Mouse (Mus musculus) cerebellum, adult 9-11 months (tissue): ENCODE measurements around the gene Tmem237.

Experiments used
- DNase-seq: peaks from one replicate; pipeline ENCODE4 v3.0.0; 2022

Tmem237 gene

DNA sequence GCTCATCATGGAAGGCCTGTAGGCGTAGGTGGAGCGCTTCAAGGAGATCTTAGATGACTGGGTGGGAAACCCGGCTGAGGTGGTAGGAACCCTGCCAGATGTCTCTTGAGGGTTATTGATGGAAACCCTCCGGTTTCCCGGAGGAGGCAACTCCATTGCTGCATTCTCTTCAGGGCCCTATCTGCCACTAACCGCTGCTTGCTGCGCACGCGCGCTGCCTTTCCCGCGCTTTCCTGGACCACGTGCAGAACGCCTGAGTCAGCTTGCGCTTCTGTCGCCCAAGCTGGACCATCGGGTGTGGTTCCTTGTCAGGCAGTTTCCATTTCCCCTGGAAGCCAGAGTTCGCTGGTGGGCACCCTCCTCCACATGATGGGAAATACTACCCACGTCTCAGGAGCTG lies 25.5 kb downstream of the Tmem237 start, which contains the start of gene C2cd6:
C2cd6 (minus strand) TSS at position 196 of the 400 bp plus-strand sequence.
- no peak for DNase-seq

DNA sequence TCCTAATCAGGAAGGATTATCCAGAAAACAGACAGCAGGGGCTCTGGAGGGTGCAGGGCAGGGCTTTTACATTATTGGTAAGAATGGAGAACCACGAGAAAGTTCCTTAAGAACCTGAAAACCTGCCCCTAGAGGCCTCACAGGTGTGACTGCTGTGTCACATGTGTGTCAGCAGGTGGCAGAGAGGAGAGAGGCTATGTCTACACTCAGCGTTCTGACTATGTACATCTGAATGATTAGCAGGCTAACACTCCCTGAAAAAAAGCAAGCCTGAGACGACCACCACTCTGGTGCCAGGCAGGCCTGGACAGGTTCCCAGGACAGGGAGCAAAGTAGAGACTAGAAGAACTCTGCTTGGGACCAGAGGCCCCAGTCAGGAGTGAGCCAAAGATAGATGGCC lies 49.3 kb downstream of the Tmem237 start:
- DNase-seq: no peak

DNA sequence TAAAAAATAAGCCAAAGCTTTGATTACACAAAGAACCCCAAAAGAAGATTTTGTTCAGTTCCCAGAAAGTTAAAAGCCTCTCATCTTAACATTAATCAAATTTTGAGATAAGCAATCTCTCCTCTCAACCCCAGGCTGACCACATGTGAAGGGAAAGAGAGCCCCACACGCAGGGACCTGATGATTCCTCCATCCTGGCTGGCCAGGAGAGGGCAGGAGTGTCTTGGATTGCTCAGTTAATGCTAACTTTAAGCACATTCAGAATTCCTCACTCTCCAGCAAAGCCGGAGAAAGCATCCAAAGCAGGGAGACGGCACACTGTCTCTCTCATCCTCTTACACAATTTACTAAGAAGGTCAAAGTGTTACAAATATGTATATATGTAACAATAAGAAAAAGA lies 52.2 kb downstream of the Tmem237 start:
- peak; percentile 6 for DNase-seq

DNA sequence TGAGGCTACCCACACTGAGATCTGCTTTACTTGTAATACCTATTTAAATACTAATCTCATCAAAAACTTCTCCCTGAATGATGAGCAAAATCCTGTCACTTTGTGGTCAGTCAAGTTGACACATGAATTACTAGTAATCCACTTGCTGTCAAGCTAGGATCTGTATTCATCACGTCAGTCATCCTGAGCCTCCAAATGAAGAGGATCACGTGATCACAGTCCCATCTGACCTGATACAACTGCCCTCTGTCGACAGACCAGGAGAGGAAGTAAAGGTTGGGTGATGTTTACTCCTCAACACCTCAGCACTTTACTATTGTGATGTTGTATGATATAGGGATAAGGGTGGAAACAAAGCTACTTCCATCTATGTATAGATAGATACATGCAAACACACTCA lies 56.5 kb downstream of the Tmem237 start:
- DNase-seq: no peak

DNA sequence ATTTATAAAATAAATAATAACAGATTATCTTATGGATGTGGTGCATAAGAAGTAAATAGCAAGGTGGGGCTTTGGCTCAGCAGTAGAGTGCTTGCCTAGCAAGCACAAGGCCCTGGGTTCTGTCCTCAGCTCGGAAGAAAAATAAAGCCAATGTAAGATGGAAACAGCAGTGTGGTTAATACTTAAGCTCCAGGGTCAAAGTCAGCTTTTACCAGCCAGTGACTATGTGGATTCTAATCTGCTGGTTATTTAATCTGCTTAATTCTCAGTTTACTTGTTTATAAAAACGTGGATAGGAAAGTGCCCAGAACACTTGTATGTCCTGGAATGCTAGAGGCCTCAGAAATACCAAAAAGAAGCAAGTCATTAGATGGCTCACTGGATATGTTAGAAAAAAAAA lies 63.3 kb downstream of the Tmem237 start:
- DNase-seq: no peak

DNA sequence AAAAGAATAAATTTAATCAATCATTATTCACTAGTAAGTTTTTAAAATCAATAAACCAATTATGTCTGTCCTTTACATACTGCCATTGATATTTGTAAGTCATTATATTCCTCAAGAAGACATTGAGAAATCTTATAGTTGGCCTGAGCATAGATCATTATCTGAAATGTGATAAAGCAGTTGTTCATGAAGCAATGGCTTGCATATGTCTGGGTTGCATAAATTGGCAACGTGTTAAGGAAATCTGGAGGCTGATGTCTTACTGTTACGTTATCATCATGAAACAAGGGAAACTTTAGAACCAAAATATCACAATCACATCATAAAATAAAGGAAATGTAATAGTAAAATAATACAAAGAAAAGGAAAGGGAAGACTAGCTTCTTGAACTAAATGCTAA lies 68.9 kb downstream of the Tmem237 start:
- no peak for DNase-seq
